Mouse (Mus musculus): Measurements from ENCODE around the gene Srgap1.

The Srgap1 gene

GRCm38 (mm10) chr10:122046904-122047726 lies at the start of gene Srgap1:
Gene Srgap1, minus strand, starts transcription at chr10:122047315.
- DNase-seq: peak; percentile 69 to 77

GRCm38 (mm10) chr10:122096462-122096979 lies 49.4 kb upstream of the Srgap1 start:
- no peak for DNase-seq

GRCm38 (mm10) chr10:122090472-122090871 lies 43.4 kb upstream of the Srgap1 start:
- DNase-seq: no peak

GRCm38 (mm10) chr10:122081352-122081751 lies 34.2 kb upstream of the Srgap1 start:
- DNase-seq: no peak

- DNase-seq: no peak
These were observed 22.0 kb upstream of the Srgap1 start for GRCm38 (mm10) chr10:122069153-122069552.

- DNase-seq: no peak
These were observed 8.7 kb upstream of the Srgap1 start for GRCm38 (mm10) chr10:122055826-122056225.

GRCm38 (mm10) chr10:122054535-122054934 lies 7.4 kb upstream of the Srgap1 start:
- DNase-seq: peak; percentile 66 to 68

- peak; percentile 72 to 89 for DNase-seq
These were observed 4.7 kb upstream of the Srgap1 start for GRCm38 (mm10) chr10:122051831-122052230.

- DNase-seq: peak; percentile 90 to 93
These were observed 731 bp upstream of the Srgap1 start for GRCm38 (mm10) chr10:122047727-122048365.

- no peak for DNase-seq
These were observed 608 bp downstream of the Srgap1 start for GRCm38 (mm10) chr10:122046511-122046903.

- no peak for DNase-seq
These were observed 1.2 kb downstream of the Srgap1 start for GRCm38 (mm10) chr10:122045946-122046345.

GRCm38 (mm10) chr10:122044926-122045325 lies 2.2 kb downstream of the Srgap1 start:
- DNase-seq: no peak

- DNase-seq: peak in 1 of 2 experiments; percentile 30
These were observed 6.7 kb downstream of the Srgap1 start for GRCm38 (mm10) chr10:122040372-122040771.

- no peak for DNase-seq
These were observed 7.5 kb downstream of the Srgap1 start for GRCm38 (mm10) chr10:122039566-122039965.

- DNase-seq: peak in 1 of 2 experiments; percentile 30
These were observed 8.6 kb downstream of the Srgap1 start for GRCm38 (mm10) chr10:122038554-122038953.

GRCm38 (mm10) chr10:122033271-122033670 lies 13.8 kb downstream of the Srgap1 start:
- no peak for DNase-seq

- no peak for DNase-seq
These were observed 16.7 kb downstream of the Srgap1 start for GRCm38 (mm10) chr10:122030420-122030819.

GRCm38 (mm10) chr10:122029738-122030137 lies 17.4 kb downstream of the Srgap1 start:
- no peak for DNase-seq

- no peak for DNase-seq
These were observed 21.9 kb downstream of the Srgap1 start for GRCm38 (mm10) chr10:122025198-122025597.

- no peak for DNase-seq
These were observed 26.2 kb downstream of the Srgap1 start for GRCm38 (mm10) chr10:122020906-122021305.

GRCm38 (mm10) chr10:122020255-122020654 lies 26.9 kb downstream of the Srgap1 start:
- peak; percentile 46 to 67 for DNase-seq

- peak; percentile 74 to 88 for DNase-seq
These were observed 28.5 kb downstream of the Srgap1 start for GRCm38 (mm10) chr10:122018594-122019048.

- no peak for DNase-seq
These were observed 29.4 kb downstream of the Srgap1 start for GRCm38 (mm10) chr10:122017743-122018142.

GRCm38 (mm10) chr10:122017063-122017462 lies 30.1 kb downstream of the Srgap1 start:
- no peak for DNase-seq

Measured in lung, postnatal 4 days (tissue).